Mouse (Mus musculus): ENCODE measurements around the gene Zbtb20.

DNA sequence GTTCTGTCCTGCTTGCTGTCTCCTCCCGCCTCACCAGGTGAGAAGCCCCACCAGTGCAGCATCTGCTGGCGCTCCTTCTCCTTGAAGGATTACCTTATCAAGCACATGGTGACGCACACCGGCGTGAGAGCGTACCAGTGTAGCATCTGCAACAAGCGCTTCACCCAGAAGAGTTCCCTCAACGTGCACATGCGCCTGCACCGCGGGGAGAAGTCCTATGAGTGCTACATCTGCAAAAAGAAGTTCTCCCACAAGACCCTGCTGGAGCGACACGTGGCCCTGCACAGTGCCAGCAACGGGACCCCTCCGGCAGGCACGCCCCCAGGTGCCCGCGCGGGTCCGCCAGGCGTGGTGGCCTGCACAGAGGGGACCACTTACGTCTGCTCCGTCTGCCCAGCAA, 742.6 kb downstream of the Zbtb20 start:
- TF ChIP-seq POLR2A (IDR thresholded peaks at IDR 0.05; ENCODE audit: insufficient read depth, low read depth, low read length) (no peak), CTCF (IDR thresholded peaks at IDR 0.05) (no peak), EP300 (IDR thresholded peaks at IDR 0.05; ENCODE audit: insufficient read depth, low read depth, low read length) (no peak)

All from heart, adult 2 months (tissue).